Mouse (Mus musculus) layer of hippocampus, adult 9-11 months (tissue): ENCODE results near the gene Adgrb3.
"Not testable (repeated sequence)": the region's sequence is repeated elsewhere in the genome, so short reads cannot be mapped to it uniquely, and the experiment has no call there.

ENCODE experiments used
- DNase-seq: peaks from one replicate; pipeline ENCODE4 v3.0.0; 2022

Adgrb3 gene

DNA sequence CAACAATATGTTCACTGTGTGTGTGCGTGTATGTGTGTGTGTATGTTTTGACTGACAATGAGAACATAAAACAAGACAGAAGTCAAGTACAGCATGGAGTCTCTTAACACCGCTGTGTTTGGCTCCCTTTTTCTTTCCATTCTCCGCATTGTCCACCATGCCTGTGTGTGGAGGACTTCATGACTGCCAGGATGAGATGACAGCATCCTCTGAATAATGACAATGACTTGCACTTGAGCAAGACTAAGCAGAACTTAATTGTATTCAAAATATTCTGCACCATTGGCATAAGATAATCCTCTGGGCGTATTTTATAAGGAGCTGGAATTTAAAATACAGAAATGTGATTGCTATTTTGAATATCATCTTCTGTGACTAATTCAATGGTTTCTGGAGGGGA lies 326.0 kb downstream of the Adgrb3 start:
- DNase-seq = no peak

DNA sequence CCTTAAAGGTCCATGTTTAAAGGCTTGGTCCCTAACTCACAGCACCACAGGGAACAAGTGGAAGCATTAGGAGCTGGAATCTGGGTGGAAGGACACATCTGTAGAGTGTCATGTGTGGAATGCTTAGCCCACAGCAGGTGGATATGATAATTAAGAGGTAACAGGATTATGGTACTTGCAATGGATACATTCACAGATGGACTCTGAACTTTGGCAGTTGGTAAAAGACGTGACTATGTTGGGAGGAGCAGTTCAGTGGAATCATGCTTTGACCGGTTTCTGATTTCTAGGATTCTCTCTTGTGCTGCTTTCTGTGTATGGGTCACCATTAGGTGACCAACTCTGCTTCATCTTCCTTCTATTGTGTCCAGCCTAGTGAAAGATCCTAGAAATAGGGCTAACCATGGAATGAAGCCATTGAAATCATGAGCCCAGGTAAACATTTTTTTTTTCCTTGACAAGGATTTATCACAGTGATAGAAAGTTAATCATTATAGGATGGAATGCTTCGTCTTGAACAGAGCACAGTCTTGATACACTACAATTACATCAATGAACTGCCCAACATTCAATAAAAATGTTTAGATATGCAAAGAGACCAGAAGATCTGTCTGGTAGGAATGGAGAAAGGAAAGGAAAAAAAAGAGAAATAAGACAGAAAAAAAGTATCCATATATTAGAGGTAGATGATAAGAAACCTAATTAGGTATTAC lies 334.1 kb downstream of the Adgrb3 start:
- DNase-seq = no peak

DNA sequence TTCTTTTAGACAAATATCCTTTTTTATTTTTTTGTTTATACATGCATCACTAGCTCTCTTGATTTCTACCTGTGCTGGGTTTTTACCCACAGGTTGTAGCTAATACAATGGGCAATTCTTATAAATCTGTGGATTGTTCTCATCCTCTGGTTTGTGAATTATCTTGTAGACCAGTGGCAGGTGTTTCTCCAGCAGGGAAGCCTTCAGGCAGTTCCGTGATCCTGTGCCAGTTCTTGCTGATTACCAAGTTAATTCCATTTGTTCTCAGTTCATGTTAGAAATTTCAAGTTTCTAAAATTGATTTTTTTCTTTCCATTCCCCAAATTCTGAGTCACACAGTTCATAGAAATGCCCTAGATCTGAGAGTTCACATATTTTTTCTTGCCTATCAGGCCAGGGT lies 338.0 kb downstream of the Adgrb3 start:
- no peak for DNase-seq

DNA sequence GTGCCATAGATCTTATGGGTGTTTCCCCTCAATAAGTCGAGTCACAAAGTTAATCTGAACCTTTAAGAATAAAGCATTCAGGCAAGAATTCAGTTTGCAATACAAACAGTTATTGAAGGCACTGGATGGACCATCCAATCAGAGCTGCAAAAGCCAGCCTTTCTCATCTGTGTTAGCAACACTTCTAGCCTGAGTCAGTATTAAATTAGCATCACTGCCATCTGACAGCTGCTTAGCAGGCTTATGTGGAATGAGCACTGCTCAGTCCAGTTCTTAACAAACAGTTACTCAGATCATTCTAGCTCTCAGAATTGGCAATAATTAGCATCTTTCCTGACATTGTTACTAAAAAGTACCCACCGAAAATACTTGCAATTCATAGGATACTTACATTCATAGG lies 339.3 kb downstream of the Adgrb3 start:
- peak; percentile 77 for DNase-seq

DNA sequence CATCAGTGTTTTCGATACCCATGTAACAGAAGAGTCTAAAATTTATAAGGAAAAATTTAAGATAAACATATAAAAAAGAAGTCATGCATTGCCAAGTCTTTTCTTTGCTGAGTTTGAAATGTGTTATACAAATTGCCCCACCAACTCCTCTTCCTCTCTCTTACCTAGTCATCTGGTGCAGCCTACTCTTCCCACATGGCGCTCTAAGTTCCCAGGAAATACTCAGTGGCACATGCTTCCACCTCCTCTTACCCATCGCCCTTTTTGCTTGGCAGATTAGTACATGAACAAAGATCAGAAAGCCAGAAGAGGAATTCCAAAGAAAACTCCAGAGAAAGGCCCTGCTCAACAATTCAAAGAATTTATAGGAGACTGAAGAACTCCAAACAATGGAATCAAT lies 353.8 kb downstream of the Adgrb3 start:
- no peak for DNase-seq

DNA sequence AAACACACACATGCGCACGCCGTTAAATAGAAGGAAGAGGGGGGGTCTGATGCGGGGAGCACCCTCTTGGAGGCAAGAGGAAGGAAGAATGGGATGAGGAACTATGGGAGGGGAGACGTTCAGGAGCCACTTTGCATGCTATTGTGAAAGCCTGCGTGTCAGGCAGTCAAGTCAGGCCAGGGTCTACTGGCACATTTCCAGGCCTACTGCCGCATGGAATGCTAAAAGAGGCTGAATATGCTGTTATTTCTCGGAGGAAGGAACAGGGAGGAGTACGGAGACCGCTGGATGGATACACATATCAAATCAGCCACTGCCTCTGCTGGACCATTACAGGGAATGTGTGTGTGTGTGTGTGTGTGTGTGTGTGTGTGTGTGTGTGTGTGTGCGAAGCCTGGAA lies 355.0 kb downstream of the Adgrb3 start:
- peak; percentile 10 for DNase-seq

DNA sequence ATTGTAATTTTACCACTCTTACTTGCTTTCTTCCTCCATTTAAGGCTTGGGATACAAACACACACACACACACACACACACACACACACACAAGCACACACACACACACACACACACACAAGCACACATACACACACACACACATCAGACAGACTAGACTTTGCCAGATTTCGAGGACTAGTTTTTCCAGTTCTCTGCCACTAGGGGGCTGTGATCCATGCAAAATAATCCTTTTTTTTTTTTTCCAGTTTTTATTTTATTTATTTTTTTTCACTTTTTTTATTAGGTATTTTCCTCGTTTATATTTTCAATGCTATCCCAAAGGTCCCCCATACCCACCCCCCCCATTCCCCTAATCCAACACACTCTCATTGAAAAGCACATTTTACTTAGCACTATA lies 357.9 kb downstream of the Adgrb3 start:
- not testable (repeated sequence) for DNase-seq

DNA sequence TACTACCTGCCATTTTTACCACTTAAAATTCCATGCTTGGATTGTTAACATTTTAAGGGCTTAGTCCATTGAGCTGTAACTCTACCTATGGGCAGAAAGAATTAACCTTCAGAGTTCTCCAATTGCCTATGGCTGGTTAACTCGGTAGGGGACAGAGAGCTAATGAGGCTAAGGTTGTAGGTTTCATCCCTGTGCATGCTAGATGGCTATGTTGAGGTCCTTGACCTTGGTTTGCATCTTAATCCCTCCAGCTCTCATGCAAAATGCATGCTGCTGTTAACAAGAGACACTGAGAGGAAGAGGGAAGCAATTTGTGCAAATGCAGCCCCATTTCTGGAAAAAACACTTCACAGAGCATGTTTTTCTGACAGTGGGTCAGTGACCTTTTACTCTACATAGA lies 366.9 kb downstream of the Adgrb3 start:
- no peak for DNase-seq

DNA sequence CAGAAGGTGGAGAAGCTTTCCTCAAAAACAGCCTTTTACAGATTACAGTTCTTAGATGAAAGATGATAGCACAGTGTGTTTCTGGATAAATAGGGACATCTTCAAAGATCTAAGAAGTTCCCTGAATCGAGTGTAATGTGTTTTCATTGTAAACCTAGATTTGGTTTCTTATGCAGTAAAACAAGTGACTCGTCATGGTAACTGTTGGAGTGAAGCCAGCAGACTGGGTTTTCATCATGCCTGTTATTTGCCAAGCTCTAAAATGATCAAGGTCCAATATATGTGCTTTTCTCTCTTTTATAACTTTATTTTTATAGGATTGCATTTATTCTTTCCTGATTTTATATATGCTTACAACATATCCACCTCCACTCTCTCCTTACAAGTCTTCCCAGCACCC lies 394.0 kb downstream of the Adgrb3 start:
- DNase-seq = no peak

DNA sequence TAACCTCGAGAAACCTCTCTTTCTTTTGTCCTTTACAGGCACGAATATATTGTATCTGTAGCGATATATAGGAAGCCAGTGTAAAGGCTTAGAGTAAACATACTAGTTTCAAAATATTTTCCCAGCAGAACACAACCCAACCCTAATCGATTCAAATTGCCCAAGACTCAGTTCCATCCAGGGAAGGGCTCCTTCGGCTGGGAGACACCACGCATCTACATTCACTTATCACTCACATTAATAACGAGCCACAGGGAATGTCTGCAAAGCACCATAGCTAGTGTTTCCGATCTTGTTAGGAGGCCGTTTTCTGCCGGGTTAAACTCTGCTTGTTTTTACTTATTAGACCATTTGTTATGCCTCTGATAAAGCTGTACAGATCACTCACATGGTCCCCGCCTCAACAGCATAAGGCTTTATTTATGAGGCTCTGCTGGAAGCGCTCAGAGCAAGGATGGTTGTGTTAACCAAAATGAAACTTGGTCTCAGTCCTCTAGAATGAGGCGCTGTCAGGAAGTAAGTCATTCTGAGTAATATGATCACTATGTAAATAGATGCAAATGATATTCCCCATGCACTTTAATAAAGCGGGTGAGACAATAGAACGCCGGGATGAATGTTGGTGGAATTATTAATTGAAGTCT lies 399.2 kb downstream of the Adgrb3 start:
- peak; percentile 59 for DNase-seq

DNA sequence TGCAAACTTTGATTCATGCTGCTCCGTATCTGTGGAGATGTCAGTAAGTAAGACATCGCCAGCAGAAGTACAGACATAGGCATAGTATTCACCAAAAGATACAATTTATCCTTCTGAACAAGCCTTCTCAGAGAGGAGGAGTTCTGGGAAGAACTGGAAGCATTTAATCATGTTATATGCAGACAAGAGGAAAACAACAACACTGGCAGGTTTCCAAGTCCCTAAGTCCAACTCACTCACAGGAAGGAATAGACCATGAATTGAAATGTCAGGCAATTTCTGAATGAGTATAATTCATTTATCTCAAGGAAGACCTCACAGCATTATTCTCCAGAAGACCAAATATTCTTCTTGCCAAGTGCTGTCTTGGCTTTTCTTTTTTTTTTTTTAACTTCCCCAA lies 408.8 kb downstream of the Adgrb3 start:
- DNase-seq = no peak

- DNase-seq = no peak
Measured at GRCm38 (mm10) chr1:25419378-25419777, 410.1 kb downstream of the Adgrb3 start.

DNA sequence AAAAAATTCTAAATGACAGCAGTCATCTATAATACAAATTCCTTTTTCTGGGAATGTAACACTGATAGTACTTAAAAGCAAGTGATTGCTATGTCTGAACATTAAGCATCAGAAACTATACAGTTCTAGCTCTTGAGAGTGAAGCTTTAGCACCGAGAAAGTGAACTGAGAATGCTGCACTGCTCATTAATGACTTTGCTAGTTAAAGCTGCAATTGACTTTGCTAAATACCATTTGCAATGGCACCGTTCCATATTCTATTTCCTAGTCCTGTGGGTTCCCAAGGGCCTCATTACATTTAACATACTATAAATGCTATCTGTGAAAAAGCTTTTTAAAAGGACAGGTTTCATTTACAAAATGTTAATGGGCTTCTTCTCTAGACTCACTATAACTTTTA lies 414.4 kb downstream of the Adgrb3 start:
- DNase-seq = no peak

GRCm38 (mm10) chr1:25364186-25364585 lies 465.3 kb downstream of the Adgrb3 start:
- DNase-seq = no peak

DNA sequence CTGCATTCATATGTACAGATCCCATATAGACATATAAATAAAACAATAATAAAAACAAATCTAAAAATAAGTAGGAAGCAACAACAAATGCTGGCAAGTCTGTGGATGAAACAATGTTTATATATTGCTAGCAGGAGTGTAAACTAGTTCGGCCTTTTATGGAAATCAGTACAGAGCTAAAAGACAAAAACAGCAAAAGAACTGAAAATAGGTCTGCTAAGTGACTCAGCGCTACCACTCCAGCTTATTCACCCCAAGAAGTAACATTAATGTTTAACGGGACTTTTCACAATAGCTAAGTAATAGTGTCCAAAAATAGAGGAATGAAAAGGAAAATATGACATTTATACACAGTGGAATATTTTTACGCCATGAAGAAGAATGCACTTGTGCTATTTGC lies 471.0 kb downstream of the Adgrb3 start:
- DNase-seq = no peak

- no peak for DNase-seq
Measured at GRCm38 (mm10) chr1:25355486-25355885, 474.0 kb downstream of the Adgrb3 start.

DNA sequence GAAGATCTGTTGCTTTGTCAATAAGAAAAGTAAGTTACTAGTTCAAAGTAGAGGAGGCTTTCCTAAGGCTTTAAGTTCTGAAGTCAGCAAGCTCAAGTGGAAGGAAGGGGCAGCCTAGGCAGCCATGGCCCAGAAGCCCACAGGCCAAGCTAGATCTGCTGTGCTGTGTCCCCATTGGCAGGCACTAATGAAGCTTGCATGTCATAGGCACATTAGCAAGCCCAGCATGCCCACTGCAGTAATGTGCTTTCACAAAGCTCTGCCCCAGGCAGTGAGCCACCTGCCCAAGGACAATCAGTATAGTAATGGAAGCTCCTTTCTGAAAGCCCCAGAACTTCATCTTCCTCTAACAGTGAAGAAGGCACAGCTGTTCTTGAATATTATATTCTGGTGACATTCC lies 484.6 kb downstream of the Adgrb3 start:
- no peak for DNase-seq

GRCm38 (mm10) chr1:25325406-25325805 lies 504.1 kb downstream of the Adgrb3 start:
- DNase-seq = no peak

GRCm38 (mm10) chr1:25317142-25317541 lies 512.4 kb downstream of the Adgrb3 start:
- no peak for DNase-seq

DNA sequence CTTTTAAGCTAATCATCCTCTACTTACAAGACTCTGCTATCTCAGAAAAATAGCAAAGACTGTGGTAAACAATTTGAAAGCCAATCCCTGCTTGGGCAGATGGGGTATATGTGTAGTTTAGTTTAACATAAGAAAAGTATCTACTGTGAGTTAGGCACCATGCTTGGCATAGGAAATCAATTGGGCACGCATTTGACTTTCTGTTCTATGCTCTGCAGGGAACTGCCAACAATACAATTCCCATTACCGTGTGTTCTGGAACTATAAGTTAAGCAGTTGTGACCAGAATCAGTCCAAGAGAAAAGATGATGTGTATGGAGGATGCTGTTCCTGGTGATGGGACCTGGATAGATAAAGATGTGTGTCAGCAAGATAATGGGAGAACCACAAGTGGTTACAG lies 517.2 kb downstream of the Adgrb3 start:
- DNase-seq = no peak

GRCm38 (mm10) chr1:25310066-25310465 lies 519.4 kb downstream of the Adgrb3 start:
- no peak for DNase-seq

DNA sequence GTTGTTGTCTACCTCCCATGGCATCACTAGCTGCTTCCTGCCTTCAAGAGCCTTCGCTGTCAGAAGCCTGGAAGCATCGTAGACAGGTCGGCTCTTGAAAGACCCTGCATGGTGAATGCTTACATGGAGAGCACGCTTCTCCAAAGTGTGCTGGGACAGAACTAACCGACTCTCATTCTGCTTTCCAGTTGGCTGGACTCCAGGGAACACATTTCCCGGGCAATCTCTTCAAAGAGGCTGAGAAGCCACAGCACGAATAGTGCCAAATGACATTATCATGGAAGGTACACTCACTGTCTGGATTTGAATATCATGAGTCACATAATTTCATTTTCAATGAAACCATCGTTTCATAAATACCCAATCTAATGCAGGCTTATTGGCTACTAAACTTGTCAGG lies 548.0 kb downstream of the Adgrb3 start:
- DNase-seq = peak; percentile 55

- DNase-seq = no peak
Measured at GRCm38 (mm10) chr1:25250562-25250961, 578.9 kb downstream of the Adgrb3 start.

DNA sequence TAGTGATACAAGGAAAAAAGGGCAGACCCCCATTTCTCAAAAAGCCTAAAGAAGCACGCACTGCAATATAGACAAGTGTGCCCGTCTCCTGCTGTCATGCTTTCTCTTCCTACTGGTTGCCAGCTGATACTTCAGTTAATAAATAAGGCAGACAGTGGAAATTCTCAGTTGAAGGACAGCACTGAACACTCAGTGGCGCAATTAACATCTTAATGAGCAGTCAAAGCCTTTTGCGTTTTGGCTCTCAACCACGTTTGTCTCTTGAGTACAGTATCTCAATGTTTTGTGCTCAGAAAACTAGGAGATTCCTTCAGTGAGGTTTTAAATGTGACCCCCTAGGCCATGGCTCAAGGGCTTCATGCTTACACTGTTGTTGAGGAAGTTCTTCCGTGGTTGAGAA lies 587.1 kb downstream of the Adgrb3 start:
- no peak for DNase-seq

- DNase-seq = no peak
Measured at GRCm38 (mm10) chr1:25229245-25229750, 600.2 kb downstream of the Adgrb3 start.
